Mouse (Mus musculus) CH12.LX (cell line): ENCODE measurements around the gene Ren1. TPM values are rescaled to one million over a fixed set of nuclear protein-coding genes. Genes with fewer than 3 reads are reported as not detected.
"Not testable (repeated sequence)": the region's sequence is repeated elsewhere in the genome, so short reads cannot be mapped to it uniquely, and the experiment has no call there.

Source experiments
- DNase-seq: peaks from one replicate; pipeline ENCODE4 v3.0.0-alpha.2; 2013; ENCODE audit errors: extremely low read depth
- H3K27ac ChIP-seq: 2 replicates; pipeline ENCODE4 v1.5.1; 2012; ENCODE audit warnings: low read depth, mild to moderate bottlenecking, control low read depth, moderate library complexity; ENCODE audit not compliant: insufficient read depth
- H3K27me3 ChIP-seq: replicated peaks from 2 replicates; pipeline ENCODE3; 2012; ENCODE audit warnings: inconsistent platforms
- H3K36me3 ChIP-seq, 2 experiments: replicated peaks in 1 of 2; 2 replicates each; pipeline versions ENCODE3 to v1.6.1; 2012; ENCODE audit warnings: inconsistent platforms in 1 of 2, low read length in 1 of 2, mild to moderate bottlenecking in 1 of 2, mixed read lengths in 1 of 2, moderate library complexity in 1 of 2; ENCODE audit not compliant: control insufficient read depth in 1 of 2, insufficient read depth in 1 of 2
- H3K4me1 ChIP-seq, 2 experiments: 2 replicates each; pipeline ENCODE4 v1.6.1; 2012; ENCODE audit warnings: inconsistent platforms in 1 of 2, moderate library complexity in 1 of 2; ENCODE audit not compliant: insufficient read depth in 2 of 2, control insufficient read depth in 1 of 2
- H3K4me2 ChIP-seq: 2 replicates; pipeline ENCODE4 v1.6.1; 2012; ENCODE audit warnings: low read depth, mild to moderate bottlenecking, control low read depth; ENCODE audit not compliant: poor library complexity, insufficient read depth, severe bottlenecking
- H3K4me3 ChIP-seq, 3 experiments: fragments of 150-350 bp in 1 of 3; sonication (generic) in 1 of 3; replicated peaks in 1 of 3; 2 replicates each; pipeline versions ENCODE3 to v1.5.1; 2011 to 2012; ENCODE audit warnings: low read depth in 2 of 3, low read length in 2 of 3, mild to moderate bottlenecking in 2 of 3, moderate library complexity in 2 of 3, control low read depth in 1 of 3, improper control_type of control experiment in 1 of 3, inconsistent platforms in 1 of 3, mixed read lengths in 1 of 3; ENCODE audit not compliant: poor library complexity in 1 of 3
- H3K79me2 ChIP-seq: replicated peaks from 2 replicates; pipeline ENCODE4 v1.6.1; 2012; ENCODE audit warnings: mild to moderate bottlenecking, moderate library complexity; ENCODE audit not compliant: control insufficient read depth, poor library complexity, insufficient read depth, severe bottlenecking; ENCODE audit errors: extremely low read depth
- H3K9ac ChIP-seq: 2 replicates; pipeline ENCODE4 v1.6.1; 2012; ENCODE audit warnings: low read depth, mild to moderate bottlenecking, control low read depth, moderate library complexity; ENCODE audit not compliant: insufficient read depth
- H3K9me3 ChIP-seq: replicated peaks from 2 replicates; pipeline ENCODE3; 2012; ENCODE audit warnings: low read length, inconsistent platforms, mixed read lengths
- BHLHE40 ChIP-seq: IDR thresholded peaks from 2 replicates; pipeline ENCODE4 v1.6.1; 2011; ENCODE audit warnings: mild to moderate bottlenecking, low read depth, low read length, improper control_type of control experiment
- CHD2 ChIP-seq: IDR thresholded peaks from 2 replicates; pipeline ENCODE4 v1.6.1; 2011; ENCODE audit warnings: low read length, improper control_type of control experiment
- CTCF ChIP-seq, 2 experiments: IDR thresholded peaks in 1 of 2; conservative IDR thresholded peaks in 1 of 2; 2 replicates each; pipeline ENCODE4 v1.5.1; 2011 to 2012; ENCODE audit warnings: low read depth in 2 of 2, low read length in 2 of 2, improper control_type of control experiment in 1 of 2, inconsistent platforms in 1 of 2, mild to moderate bottlenecking in 1 of 2, moderate library complexity in 1 of 2
- ETS1 ChIP-seq: conservative IDR thresholded peaks from 2 replicates; pipeline ENCODE4 v1.6.1; 2012; ENCODE audit warnings: low read depth, mild to moderate bottlenecking, inconsistent platforms, low read length, improper control_type of control experiment, moderate library complexity
- GABPA ChIP-seq: IDR thresholded peaks from 2 replicates; pipeline ENCODE4 v1.6.1; 2012; ENCODE audit warnings: low read depth, low read length, improper control_type of control experiment, inconsistent platforms; ENCODE audit not compliant: insufficient replicate concordance
- JUN ChIP-seq: IDR thresholded peaks from 2 replicates; pipeline ENCODE4 v1.6.1; 2011; ENCODE audit warnings: low read depth, mild to moderate bottlenecking, low read length, improper control_type of control experiment, moderate library complexity; ENCODE audit not compliant: insufficient read depth
- MAFK ChIP-seq: IDR thresholded peaks from 2 replicates; pipeline ENCODE4 v1.6.1; 2011; ENCODE audit warnings: low read length, improper control_type of control experiment; ENCODE audit not compliant: insufficient replicate concordance
- MAX ChIP-seq: IDR thresholded peaks from 2 replicates; pipeline ENCODE4 v1.6.1; 2011; ENCODE audit warnings: low read length, improper control_type of control experiment
- MAZ ChIP-seq: IDR thresholded peaks from 2 replicates; pipeline ENCODE4 v1.6.1; 2012; ENCODE audit warnings: low read depth, mild to moderate bottlenecking, inconsistent platforms, low read length, improper control_type of control experiment, moderate library complexity
- MEF2A ChIP-seq: IDR thresholded peaks from 2 replicates; pipeline ENCODE4 v1.6.1; 2014; ENCODE audit warnings: low read depth, mild to moderate bottlenecking, inconsistent platforms, low read length, improper control_type of control experiment, borderline replicate concordance
- NELFE ChIP-seq: IDR thresholded peaks from 2 replicates; pipeline ENCODE4 v1.6.1; 2011; ENCODE audit warnings: low read depth, low read length, improper control_type of control experiment
- POLR2A ChIP-seq: IDR thresholded peaks from 2 replicates; pipeline ENCODE4 v1.6.1; 2011; ENCODE audit warnings: low read depth, mild to moderate bottlenecking, improper control_type of control experiment, low read length
- SIN3A ChIP-seq: IDR thresholded peaks from 2 replicates; pipeline ENCODE4 v1.6.1; 2012; ENCODE audit warnings: low read length, improper control_type of control experiment, inconsistent platforms
- SMC3 ChIP-seq: IDR thresholded peaks from 2 replicates; pipeline ENCODE4 v1.6.1; 2011; ENCODE audit warnings: low read depth, low read length, improper control_type of control experiment
- TBP ChIP-seq: conservative IDR thresholded peaks from 2 replicates; pipeline ENCODE4 v1.6.1; 2011; ENCODE audit warnings: low read depth, low read length, improper control_type of control experiment
- UBTF ChIP-seq: IDR thresholded peaks from 2 replicates; pipeline ENCODE4 v1.6.1; 2012; ENCODE audit warnings: low read depth, mild to moderate bottlenecking, inconsistent platforms, low read length, improper control_type of control experiment, moderate library complexity
- USF2 ChIP-seq: conservative IDR thresholded peaks from 2 replicates; pipeline ENCODE4 v1.6.1; 2011; ENCODE audit warnings: low read depth, low read length, improper control_type of control experiment
- ZC3H11A ChIP-seq: IDR thresholded peaks from 2 replicates; pipeline ENCODE4 v1.6.1; 2012; ENCODE audit warnings: low read depth, mild to moderate bottlenecking, inconsistent platforms, low read length, improper control_type of control experiment
- ZKSCAN1 ChIP-seq: IDR thresholded peaks from 2 replicates; pipeline ENCODE4 v1.6.1; 2012; ENCODE audit warnings: low read depth, inconsistent platforms, low read length, improper control_type of control experiment, borderline replicate concordance
- ZNF384 ChIP-seq: IDR thresholded peaks from 2 replicates; pipeline ENCODE4 v1.6.1; 2012; ENCODE audit warnings: low read depth, low read length, improper control_type of control experiment, inconsistent platforms
- dilution Hi-C: fragments of 300-500 bp; cut with MboI; formaldehyde crosslinking; loops from 2 replicates; pipeline ENCODE4 v1.14.3; 2020; ENCODE audit warnings: low sequenced_read_pairs; ENCODE audit not compliant: extremely low pct_unique_long_range_greater_than_20kb, extremely low pct_ligation_motif_present
- in situ Hi-C: fragments of 300-500 bp; cut with MboI; formaldehyde crosslinking; loops from 3 replicates; pipeline ENCODE4 v1.14.3; 2019; ENCODE audit warnings: low sequenced_read_pairs, low pct_ligation_motif_present, low pct_unique_long_range_greater_than_20kb, mixed read lengths
- polyA plus RNA-seq: library from polyadenylated mRNA; unstranded; fragments of >175 nt; gene quantifications from 2 replicates; pipeline ENCODE4 v1.2.1, GENCODE M21; 2012; ENCODE audit warnings: low read depth; ENCODE audit not compliant: insufficient read length
- total RNA-seq, 2 experiments: library from RNA; depleted of rRNA; stranded (reverse); fragments of 300-350 nt in 1 of 2; fragments of >200 nt in 1 of 2; gene quantifications; 2 replicates each; pipeline ENCODE4 v1.2.3; 2012 to 2014

Gene Ren1
- total and polyA plus RNA-seq, 3 experiments: 0.08 TPM; not detected in 2

- Histone ChIP-seq H3K4me1 (no peaks in the 10 kb centered on the region), H3K4me3 (no peak overlapping the region), H3K4me2 (no peak overlapping the region), H3K9me3 (peaks cover 6% of the 10 kb centered on the region), H3K27ac (no peak overlapping the region), H3K79me2 (no peaks in the 10 kb centered on the region), H3K27me3 (peaks cover 68% of the 10 kb centered on the region), H3K36me3 (no peaks in the 10 kb centered on the region), H3K9ac (no peak overlapping the region)
- TF ChIP-seq TBP (no peak), CTCF (conservative IDR thresholded peaks at IDR 0.05 in 1 of 2, IDR thresholded peaks at IDR 0.05 in 1 of 2; ENCODE audit: low read depth in 2 of 2, low read length in 2 of 2) (no peak), ETS1 (no peak), GABPA (no peak), MAX (no peak), MAZ (no peak), MEF2A (no peak), USF2 (no peak), NELFE (no peak), POLR2A (no peak), ZKSCAN1 (no peak), MAFK (no peak), UBTF (no peak), SMC3 (no peak), JUN (no peak)
- no peak for DNase-seq
- in situ Hi-C loops: no loop called here
- dilution Hi-C loops: no loop called here
These were observed 16.4 kb upstream of the Ren1 start for GRCm38 (mm10) chr1:133333937-133334336.

GRCm38 (mm10) chr1:133340403-133340802 is 9.9 kb upstream of the Ren1 start:
- in situ Hi-C loops, H3K79me2 ChIP-seq, DNase-seq, H3K4me2 ChIP-seq, H3K27ac ChIP-seq, dilution Hi-C loops, H3K9ac ChIP-seq, H3K4me1 ChIP-seq, H3K9me3 ChIP-seq, H3K4me3 ChIP-seq, H3K36me3 ChIP-seq: not testable (repeated sequence)
- peaks cover 49% of the 10 kb centered on the region for H3K27me3 ChIP-seq

- DNase-seq: no peak
- no peaks in the 10 kb centered on the region for H3K79me2 ChIP-seq
- in situ Hi-C loops: no loop called here
- dilution Hi-C loops: no loop called here
- H3K9me3 ChIP-seq: no peaks in the 10 kb centered on the region
- H3K4me3 ChIP-seq: no peak overlapping the region
- H3K9ac ChIP-seq: no peak overlapping the region
- peaks cover 18 to 22% of the 10 kb centered on the region in 2 experiments for H3K4me1 ChIP-seq
- no peaks in the 10 kb centered on the region for H3K36me3 ChIP-seq
- TF ChIP-seq SIN3A: no peak
- no peak for TF ChIP-seq ZNF384
- no peak for TF ChIP-seq ETS1
- TF ChIP-seq ZC3H11A: no peak
- TF ChIP-seq MAZ: no peak
- TF ChIP-seq TBP: no peak
- no peak for TF ChIP-seq CHD2
- no peak for TF ChIP-seq BHLHE40
- TF ChIP-seq MAFK: no peak
- H3K27me3 ChIP-seq: peaks cover 46% of the 10 kb centered on the region
- H3K27ac ChIP-seq: no peak overlapping the region
- no peak overlapping the region for H3K4me2 ChIP-seq
These were observed 6.0 kb upstream of the Ren1 start for GRCm38 (mm10) chr1:133344357-133344756.
